ENCODE assay signal across 20 mouse cellular contexts in the genomic region with DNA sequence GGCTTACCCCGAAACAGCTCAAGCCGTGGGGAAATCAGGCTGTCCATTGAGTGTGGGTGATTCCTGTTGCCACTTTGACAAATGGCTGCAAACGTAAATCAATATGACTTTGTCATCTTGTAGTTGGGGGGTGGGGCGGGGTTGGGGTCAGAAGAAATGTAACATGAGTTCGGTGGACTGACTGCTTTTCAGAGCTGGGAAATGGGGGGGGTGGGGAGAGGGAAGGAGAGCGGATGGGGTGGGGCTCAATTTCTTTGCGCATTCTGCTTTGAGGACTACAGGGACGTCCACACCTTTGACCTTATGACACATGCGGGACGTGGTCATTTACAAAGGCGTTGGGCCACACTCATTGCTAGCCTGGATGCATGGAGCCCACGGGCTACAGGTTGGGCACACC.
A peak's percentile ranks its signal among the peaks of the same experiment; 100 is the strongest.
DNase-seq lines count a peak whose midpoint lies in the region; ATAC-seq lines count a peak whose summit lies in the region.
"Had no signal": no experiment of that assay in that cellular context is flagged by ENCODE, and none has a peak within 500 bp of the region (broad histone marks: within the 10 kb centered on the region; RNA-seq: fewer than 3 reads in every experiment).

No protein-coding gene starts in this region.

- no peak overlapping the region for H3K27ac ChIP-seq in embryonic facial prominence, embryonic 12.5 days
- no peak overlapping the region; the same call in 1 of the 2 replicates for H3K27ac ChIP-seq in embryonic facial prominence, embryonic 10.5 days (replicated peaks)
- H3K27ac ChIP-seq in hindbrain, embryonic 13.5 days: peak overlapping the region; percentile 14; the same call in 1 of the 2 replicates
- peak overlapping the region; percentile 33; the same call in 1 of the 2 replicates for H3K27ac ChIP-seq in neural tube, embryonic 13.5 days (replicated peaks)
- H3K27ac ChIP-seq: forebrain, embryonic 15.5 days; limb, embryonic 15.5 days; liver, embryonic 15.5 days; stomach, embryonic 15.5 days had no signal

- DNase-seq in embryonic facial prominence, embryonic 10.5 days (ENCODE audit: low spot score): no peak
- DNase-seq in R1 (ENCODE audit: low read depth, low spot score): peak; percentile 56
- no peak for DNase-seq in thymus, postnatal 14 days
- no peak for DNase-seq in spleen, adult 18-20 months
- DNase-seq: cerebellum, adult 2 months; cerebellum, postnatal 36 days; gastrocnemius, postnatal 25 days; kidney, adult 11 months; layer of hippocampus, postnatal 36 days; midbrain, embryonic 14.5 days; right cerebral cortex, postnatal 25 days; thymus, adult 2 months had no signal

- no peaks in the 10 kb centered on the region for H3K9me3 ChIP-seq in embryonic facial prominence, embryonic 12.5 days
- H3K9me3 ChIP-seq in embryonic facial prominence, embryonic 10.5 days: no peaks in the 10 kb centered on the region
- H3K9me3 ChIP-seq in hindbrain, embryonic 13.5 days: no peaks in the 10 kb centered on the region
- no peaks in the 10 kb centered on the region for H3K9me3 ChIP-seq in neural tube, embryonic 13.5 days
- H3K9me3 ChIP-seq: forebrain, embryonic 15.5 days; limb, embryonic 15.5 days; liver, embryonic 15.5 days; stomach, embryonic 15.5 days had no signal

- peak overlapping the region; percentile 11; the same call in 1 of the 2 replicates for H3K4me2 ChIP-seq in embryonic facial prominence, embryonic 12.5 days (replicated peaks)
- peak overlapping the region; percentile 26; the same call in 1 of the 2 replicates for H3K4me2 ChIP-seq in hindbrain, embryonic 13.5 days
- peak overlapping the region; percentile 35 for H3K4me2 ChIP-seq in neural tube, embryonic 13.5 days
- H3K4me2 ChIP-seq: forebrain, embryonic 15.5 days; limb, embryonic 15.5 days; liver, embryonic 15.5 days; stomach, embryonic 15.5 days had no signal

- H3K4me3 ChIP-seq in embryonic facial prominence, embryonic 12.5 days: no peak overlapping the region
- no peak overlapping the region; the same call in 1 of the 2 replicates for H3K4me3 ChIP-seq in embryonic facial prominence, embryonic 10.5 days
- no peak overlapping the region for H3K4me3 ChIP-seq in hindbrain, embryonic 13.5 days
- peak overlapping the region; percentile 17 for H3K4me3 ChIP-seq in neural tube, embryonic 13.5 days
- H3K4me3 ChIP-seq: forebrain, embryonic 15.5 days; limb, embryonic 15.5 days; liver, embryonic 15.5 days; stomach, embryonic 15.5 days had no signal

- no peak for ATAC-seq in embryonic facial prominence, embryonic 12.5 days (ENCODE audit: insufficient number of reproducible peaks, insufficient read depth, low FRiP score, low TSS enrichment)
- no peak for ATAC-seq in hindbrain, embryonic 13.5 days (ENCODE audit: low FRiP score)
- no peak for ATAC-seq in neural tube, embryonic 13.5 days (ENCODE audit: low read depth)
- ATAC-seq in granulocyte monocyte progenitor cell, adult 5-6 weeks (replicated peaks; ENCODE audit: poor library complexity, severe bottlenecking): no peak
- ATAC-seq: forebrain, embryonic 15.5 days had no signal

- H3K36me3 ChIP-seq in embryonic facial prominence, embryonic 12.5 days: no peaks in the 10 kb centered on the region
- no peaks in the 10 kb centered on the region for H3K36me3 ChIP-seq in embryonic facial prominence, embryonic 10.5 days (replicated peaks)
- peaks cover 3% of the 10 kb centered on the region; the same call in 1 of the 2 replicates for H3K36me3 ChIP-seq in hindbrain, embryonic 13.5 days
- no peaks in the 10 kb centered on the region for H3K36me3 ChIP-seq in neural tube, embryonic 13.5 days
- H3K36me3 ChIP-seq: forebrain, embryonic 15.5 days; limb, embryonic 15.5 days; liver, embryonic 15.5 days; stomach, embryonic 15.5 days had no signal

- 54% methylated on average over 12 of the region's 12 CpGs for WGBS in embryonic facial prominence, embryonic 12.5 days
- WGBS in embryonic facial prominence, embryonic 10.5 days: 69% methylated on average over 12 of the region's 12 CpGs
- 54% methylated on average over 12 of the region's 12 CpGs for WGBS in hindbrain, embryonic 13.5 days
- WGBS in neural tube, embryonic 13.5 days: 57% methylated on average over 12 of the region's 12 CpGs

- H3K27me3 ChIP-seq in embryonic facial prominence, embryonic 12.5 days: no peaks in the 10 kb centered on the region
- H3K27me3 ChIP-seq in embryonic facial prominence, embryonic 10.5 days (replicated peaks; ENCODE audit: low read depth, poor library complexity, severe bottlenecking): no peaks in the 10 kb centered on the region
- H3K27me3 ChIP-seq in hindbrain, embryonic 13.5 days: no peaks in the 10 kb centered on the region
- H3K27me3 ChIP-seq in neural tube, embryonic 13.5 days: no peaks in the 10 kb centered on the region
- H3K27me3 ChIP-seq: forebrain, embryonic 15.5 days; limb, embryonic 15.5 days; liver, embryonic 15.5 days; stomach, embryonic 15.5 days had no signal

- no peak overlapping the region for H3K9ac ChIP-seq in embryonic facial prominence, embryonic 12.5 days
- no peak overlapping the region; the same call in 1 of the 2 replicates for H3K9ac ChIP-seq in hindbrain, embryonic 13.5 days
- peak overlapping the region; percentile 26; the same call in 1 of the 2 replicates for H3K9ac ChIP-seq in neural tube, embryonic 13.5 days
- H3K9ac ChIP-seq: forebrain, embryonic 15.5 days; limb, embryonic 15.5 days; liver, embryonic 15.5 days; stomach, embryonic 15.5 days had no signal

- peaks cover 30% of the 10 kb centered on the region for H3K4me1 ChIP-seq in embryonic facial prominence, embryonic 12.5 days
- H3K4me1 ChIP-seq in embryonic facial prominence, embryonic 10.5 days: peaks cover 43% of the 10 kb centered on the region
- H3K4me1 ChIP-seq in hindbrain, embryonic 13.5 days (replicated peaks): peaks cover 56% of the 10 kb centered on the region
- H3K4me1 ChIP-seq in neural tube, embryonic 13.5 days (replicated peaks): peaks cover 59% of the 10 kb centered on the region

Comparison
In these comparisons a context has a peak if more than half of its experiments do, and no peak if none do; other contexts are left out.
1. H3K27ac ChIP-seq: peak in hindbrain, embryonic 13.5 days (single experiment) and neural tube, embryonic 13.5 days (single experiment); none in embryonic facial prominence, embryonic 12.5 days (single experiment) and embryonic facial prominence, embryonic 10.5 days (single experiment).
2. Peak in every context shown above with its lines, with median percentiles within 50 percentile points of each other: H3K4me2 ChIP-seq.